Mouse (Mus musculus) adrenal gland, postnatal 4 days (tissue): Measurements from ENCODE around the gene Tmem63a. TPM values are rescaled to one million over a fixed set of nuclear protein-coding genes. Genes with fewer than 3 reads are reported as not detected.
"Not testable (repeated sequence)": the region's sequence is repeated elsewhere in the genome, so short reads cannot be mapped to it uniquely, and the experiment has no call there.

Experiments
- DNase-seq, 2 experiments: peaks; one replicate each; pipeline ENCODE4 v3.0.0; 2021 to 2022; ENCODE audit warnings: low spot score in 2 of 2, mixed read lengths in 2 of 2
- total RNA-seq, 2 experiments: library from RNA; stranded (reverse); gene quantifications; 2 replicates each; pipeline ENCODE4 v1.2.3; 2021

The Tmem63a gene
- total RNA-seq, 2 experiments from 2014 or later = 32.2 to 33.0 TPM

DNA sequence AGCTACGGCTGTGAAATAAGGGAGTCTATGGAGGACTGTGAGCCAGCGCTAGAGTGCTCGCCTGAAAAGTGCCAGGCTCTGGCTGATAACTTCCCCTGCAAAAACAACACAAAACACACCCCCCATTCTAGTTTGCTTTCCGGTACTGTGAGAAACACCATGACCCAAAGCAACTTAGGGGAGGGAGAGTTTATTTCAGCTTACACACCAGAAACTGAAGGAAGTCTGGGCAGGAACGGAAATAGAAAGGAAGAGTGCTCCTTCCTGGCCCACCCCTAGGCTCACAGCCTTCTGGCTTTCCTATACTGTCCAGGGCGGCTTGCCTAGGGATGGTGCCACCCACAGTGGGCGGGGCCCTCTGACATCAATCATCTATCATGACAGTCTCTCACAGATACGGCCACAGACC lies 14.8 kb downstream of the Tmem63a start:
- DNase-seq = no peak

DNA sequence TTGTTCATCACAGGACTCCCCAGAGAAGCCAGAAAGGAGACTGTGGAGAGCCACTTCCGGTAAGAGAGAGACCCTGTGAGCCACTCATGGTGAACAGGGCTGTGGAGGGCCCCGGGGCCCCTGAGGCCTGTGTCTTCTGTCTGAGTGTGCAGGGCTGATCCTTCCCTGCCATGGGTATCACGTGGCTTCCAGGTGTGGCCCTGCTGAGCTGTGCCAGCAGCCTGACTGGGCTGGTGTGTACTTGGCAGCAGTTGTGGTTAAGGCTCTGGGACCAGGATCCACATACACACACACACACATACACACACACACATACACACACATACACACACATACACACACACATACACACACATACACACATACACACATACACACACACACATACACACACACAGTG lies 15.8 kb downstream of the Tmem63a start:
- no peak for DNase-seq

DNA sequence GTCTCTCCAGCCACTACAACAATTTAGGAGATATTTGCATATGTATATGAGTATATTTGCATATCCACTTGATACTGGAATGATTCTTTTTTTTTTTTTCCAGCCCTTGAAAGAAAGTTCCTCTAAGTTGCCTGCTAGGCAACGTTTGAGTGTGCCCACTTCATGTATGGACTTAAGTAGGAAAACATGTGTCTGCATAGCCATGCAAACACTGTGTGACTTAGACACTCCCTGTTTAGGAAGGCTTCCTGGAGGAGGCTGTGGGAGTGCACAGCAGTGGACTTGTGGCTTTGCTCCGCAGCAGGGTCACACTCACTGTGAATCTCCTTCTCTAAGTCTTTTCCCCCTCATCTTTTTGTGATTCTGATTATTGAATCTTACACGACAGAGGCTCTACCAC lies 16.7 kb downstream of the Tmem63a start:
- DNase-seq = no peak

DNA sequence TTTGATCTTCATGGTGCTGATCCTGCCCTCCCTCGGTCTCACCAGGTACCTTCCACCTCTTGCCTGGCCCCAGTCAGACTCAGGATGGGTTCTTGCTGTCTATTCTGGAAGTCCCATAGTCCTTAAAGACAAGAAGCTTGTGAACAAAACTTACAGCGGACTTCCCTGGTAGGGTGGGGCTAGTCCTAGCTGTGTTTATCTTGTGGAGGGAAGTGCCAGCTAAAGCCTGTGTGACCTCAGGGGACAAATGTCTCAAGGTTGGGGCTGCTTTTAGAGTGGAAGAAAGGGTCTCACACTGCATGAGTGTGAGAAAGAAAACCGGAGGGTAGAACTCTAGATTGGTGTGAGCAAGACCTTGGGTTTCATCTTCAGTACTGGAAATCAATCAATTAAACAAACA lies 23.6 kb downstream of the Tmem63a start:
- DNase-seq = no peak

DNA sequence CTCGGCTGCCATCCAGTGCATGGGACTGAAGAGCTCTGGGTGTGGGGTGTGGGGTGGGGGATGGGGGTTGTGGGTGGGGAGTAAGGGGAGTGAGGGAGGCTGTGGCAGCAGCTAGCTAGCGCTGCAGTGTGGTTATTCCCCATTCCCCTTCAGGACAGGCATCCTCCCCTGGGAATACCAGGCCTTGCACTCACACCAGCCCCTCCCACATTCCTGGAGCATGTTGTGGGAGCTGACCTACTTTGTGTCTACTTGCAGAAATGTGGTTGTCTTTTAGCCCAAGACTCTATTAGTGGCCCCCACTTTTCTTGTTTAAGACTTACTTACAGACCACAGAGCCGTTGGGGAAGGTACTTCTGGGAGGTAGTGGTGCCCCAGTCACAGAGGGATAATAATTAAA lies 24.4 kb downstream of the Tmem63a start:
- DNase-seq = no peak

DNA sequence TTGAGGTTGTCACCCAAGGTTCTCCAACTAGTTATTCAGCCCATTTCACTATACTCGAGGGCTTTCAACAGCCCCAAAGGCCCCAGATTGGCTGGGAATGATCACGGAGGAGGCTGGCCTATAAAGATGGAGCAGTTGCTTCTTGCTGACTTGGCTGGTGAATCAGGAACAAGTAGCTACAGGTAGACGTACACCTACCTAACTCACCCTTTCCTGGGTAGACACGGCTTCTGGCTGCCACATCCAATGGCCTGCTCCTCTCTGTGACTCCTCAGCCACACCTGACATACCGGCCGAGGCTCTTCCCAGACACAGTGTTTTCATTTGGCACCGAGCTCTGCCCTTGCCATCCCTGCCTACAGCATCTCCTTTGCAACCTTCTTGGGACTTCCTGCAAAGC lies 25.1 kb downstream of the Tmem63a start:
- no peak for DNase-seq

DNA sequence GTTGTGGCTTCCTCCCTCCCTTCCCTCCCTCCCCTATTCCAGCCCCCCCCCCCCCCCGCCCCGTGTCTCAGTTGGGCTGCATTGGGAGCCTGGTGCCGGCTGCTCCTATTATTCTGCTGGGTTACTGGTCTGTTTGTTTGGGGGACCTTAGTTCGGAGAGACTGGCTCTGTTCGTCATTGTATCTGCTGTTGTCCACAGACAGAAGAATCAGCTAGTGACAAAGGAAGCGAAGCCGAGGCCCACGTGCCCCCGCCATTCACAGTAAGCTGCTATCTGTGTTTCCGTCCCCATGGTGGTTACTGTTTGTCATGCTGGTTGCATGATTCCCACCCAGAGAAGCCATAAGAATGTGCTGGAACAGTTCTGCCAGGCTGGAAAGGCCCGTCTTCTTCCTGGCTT lies 30.8 kb downstream of the Tmem63a start:
- no peak for DNase-seq

DNA sequence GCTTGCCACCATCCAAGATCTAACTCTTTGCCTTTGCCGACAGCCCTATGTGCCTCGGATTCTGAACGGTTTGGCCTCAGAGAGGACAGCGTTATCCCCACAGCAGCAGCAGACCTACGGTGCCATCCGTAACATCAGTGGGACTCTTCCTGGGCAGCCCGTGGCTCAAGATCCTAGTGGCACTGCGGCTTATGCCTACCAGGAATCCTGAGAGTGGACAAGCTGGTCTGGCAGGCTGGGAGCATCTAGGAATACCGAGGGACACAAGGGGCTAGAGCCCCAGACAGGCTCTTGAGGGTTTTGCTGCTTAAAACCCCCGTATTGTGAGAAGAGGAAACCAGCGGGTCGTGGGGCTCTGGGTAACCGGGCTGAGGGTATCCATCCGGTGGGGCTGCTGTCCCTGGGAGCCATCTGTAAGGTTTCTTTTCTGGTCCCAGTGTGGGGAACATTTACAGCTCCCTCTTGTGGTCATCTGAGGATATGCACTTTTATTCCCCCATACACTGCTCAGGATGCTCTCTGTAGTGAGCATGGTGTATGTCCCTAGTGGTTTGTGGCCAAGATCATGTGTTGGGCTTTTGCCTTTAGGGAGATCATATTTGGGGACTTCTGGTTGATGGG lies 32.1 kb downstream of the Tmem63a start:
- DNase-seq = no peak

DNA sequence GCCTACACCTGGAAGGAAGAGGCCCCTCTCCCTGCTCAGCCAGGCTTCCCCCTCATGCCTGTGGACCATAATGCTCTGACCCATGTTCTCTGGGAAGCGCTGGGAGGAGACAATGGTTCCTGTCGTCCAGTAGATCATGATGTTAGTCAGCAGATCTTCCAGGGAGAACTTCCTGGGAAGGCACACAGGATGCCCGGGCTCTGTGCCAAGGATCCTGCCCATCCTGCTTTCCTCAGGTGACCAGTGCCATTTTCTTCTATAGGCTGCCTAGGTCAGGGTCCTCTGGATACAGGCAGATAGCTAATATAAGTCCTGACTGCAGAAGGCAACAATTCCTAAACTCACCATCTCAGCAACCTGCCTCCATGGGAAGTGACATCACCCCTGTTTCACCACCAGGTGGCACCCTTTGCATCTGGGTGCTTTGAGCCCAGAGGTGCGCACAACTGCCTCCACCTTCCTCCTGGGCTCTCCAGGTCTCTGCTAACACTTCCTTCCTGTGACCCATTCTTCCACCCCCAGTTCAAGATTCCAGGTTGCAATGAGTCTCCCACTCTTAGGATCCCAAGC lies 34.1 kb downstream of the Tmem63a start:
- no peak for DNase-seq

DNA sequence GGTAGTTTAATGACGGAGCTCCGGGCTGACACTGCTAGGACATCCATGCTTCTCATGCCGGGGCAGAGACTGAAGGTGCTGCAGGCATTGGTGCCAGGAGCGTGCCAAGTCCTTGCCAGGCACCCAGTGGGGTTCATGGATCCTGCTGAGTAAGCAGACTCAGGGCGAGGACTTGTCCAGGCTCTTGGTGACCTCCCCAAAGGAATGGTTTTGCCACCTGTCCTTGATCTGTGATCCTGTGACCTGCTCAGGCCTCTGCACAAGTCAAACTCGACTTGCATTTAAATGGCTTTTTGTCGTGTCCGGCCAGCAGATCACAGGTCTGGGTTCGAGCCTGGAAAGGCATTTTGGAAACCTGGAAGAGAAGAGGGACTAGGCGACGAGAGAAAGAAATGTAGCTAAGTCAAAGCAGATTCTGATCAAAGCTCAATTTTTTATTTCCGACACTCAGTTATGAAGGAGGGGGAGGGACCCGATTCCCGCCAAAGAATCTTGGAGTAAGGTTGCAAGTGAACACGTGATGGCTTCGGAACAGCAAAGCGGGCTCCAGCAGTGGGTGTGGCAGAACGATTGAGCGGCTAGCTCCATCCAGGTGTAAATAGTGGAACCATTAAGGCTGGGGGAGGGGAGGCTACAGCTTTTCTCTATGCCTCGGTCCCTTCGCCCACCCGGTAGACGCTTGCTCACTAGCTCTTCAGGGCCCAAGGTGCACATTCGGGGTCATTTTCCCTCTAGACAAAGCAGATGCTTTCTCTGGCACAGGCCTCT lies 37.5 kb downstream of the Tmem63a start:
- no peak for DNase-seq

DNA sequence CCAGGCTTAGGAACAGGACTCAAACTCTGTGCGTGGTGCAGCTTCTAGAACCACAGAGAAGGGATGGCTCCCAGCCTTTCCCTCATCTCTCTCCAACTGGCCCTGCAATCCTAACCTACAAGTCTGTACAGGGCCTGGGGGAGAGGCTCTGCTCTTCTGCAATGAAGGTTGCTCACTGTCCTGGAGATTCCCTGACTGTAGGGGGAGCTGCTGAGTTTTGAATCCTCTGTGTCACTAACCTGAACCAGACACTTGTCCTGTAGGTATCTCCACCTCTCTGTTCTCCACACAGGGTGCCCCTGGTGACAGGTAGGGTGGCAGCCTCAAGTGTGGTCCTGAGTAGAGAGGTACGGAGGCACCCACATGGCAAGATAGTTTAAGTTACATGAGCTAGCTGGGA lies 38.3 kb downstream of the Tmem63a start:
- DNase-seq = no peak

DNA sequence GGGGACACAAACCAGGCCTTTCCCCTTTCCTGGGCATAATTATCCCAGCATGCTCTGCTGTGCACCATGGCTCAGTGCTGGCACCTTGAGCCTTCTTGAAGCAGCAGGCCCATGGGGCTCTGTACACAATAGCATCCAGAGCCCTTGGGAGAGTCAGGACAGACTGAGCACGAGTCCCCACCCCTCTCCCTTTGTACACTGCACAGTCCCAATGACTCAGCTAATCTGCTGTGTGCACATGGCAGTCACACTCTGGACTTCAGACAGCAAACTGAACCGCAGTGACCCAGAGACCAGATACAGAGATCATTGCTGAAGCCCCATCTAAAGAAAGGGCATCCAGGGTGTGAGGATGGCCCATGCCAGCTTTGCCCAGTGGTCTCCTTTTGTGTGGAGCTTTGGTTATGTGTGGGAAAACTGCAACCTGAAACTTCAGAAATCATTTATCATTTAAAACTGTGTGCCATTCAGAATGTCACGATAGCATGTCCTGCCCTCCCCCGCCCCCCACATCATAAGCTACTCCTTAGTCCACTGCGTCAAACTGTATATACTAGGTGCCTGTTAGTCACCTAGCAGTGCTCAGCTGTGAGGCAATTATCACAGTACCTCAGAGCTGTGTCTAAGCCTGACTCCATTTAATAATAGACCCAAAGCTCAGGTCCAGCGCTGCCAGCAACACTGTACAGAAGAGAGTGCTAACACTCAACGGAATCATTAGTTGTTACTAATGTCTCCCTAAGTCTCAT lies 39.3 kb downstream of the Tmem63a start:
- not testable (repeated sequence) for DNase-seq

DNA sequence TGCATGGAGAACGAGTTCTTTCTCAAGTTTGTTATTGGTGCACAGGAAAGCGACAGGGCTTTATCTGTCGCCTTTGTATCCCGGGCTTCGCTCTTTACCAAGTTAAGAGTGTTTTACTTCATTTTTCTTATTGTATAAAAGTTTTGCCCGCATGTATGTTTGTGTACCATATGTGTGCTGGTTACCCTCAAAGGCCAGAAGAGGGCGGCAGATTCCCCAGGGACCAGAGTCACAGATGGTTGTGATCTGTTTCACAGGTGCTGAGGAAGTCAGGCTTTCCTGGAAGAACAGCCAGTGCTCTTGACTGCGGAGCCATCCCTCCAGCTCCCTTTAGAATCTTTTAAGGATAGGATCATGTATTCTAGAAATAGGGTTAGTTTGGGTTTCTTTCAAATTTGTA lies 44.6 kb downstream of the Tmem63a start:
- no peak for DNase-seq

DNA sequence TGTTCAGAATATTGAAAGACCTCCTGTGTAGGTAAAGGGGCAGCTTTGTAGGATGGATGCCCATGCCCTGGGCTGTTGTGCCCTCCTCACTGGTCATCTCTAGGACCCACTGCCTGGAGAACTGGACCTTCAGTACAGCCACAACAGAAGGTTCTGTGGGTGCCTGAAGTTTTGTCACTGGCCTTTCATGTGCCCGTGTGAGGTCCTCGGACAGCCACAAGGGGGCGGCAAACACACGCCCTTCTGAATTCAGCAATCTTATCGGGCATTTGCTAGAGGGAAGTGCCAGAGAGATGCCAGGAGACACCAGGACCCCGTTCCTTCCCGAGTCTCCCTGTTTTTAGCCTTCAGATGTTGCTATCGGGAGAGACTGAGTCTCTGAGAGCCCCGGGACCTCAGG lies 45.6 kb downstream of the Tmem63a start:
- peak; percentile 51 to 54 for DNase-seq

DNA sequence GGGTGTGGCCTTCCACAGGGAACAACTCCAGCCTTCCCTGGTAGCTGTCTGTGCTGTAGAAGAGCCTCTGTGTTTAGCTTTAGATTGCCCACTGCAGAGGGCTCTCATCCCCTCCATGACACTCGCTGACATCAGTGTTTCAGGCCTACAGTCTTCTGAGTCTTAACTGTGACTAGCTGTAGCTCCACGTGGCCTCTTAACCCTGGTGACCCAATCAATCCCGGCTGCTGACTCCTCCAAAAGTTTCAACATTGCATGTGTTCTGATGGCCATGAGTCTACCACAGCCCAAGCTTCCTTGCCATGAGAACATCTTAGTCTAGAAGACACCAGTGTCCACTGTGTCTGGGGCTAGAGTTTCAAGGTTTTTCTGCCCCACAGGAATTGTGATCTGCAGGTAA lies 48.5 kb downstream of the Tmem63a start:
- DNase-seq = no peak

DNA sequence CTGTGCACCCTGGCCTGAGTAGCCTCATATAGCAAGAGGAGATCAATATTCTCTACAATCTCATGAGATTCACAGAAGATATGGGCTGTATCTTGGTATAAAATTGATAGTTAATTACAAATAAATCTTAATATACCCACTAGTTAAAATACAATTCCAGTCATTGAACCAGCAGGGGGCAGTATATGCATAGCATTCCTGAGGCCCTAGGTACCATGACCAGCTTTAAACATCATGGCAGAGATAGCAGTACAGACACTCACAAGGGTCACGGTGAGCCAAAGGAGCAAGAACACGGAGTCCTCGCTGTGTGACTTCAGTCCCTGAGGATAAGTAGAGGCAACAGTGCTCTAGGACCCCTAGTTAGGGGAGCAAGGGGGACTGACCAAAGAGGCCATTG lies 50.0 kb downstream of the Tmem63a start:
- DNase-seq = no peak

DNA sequence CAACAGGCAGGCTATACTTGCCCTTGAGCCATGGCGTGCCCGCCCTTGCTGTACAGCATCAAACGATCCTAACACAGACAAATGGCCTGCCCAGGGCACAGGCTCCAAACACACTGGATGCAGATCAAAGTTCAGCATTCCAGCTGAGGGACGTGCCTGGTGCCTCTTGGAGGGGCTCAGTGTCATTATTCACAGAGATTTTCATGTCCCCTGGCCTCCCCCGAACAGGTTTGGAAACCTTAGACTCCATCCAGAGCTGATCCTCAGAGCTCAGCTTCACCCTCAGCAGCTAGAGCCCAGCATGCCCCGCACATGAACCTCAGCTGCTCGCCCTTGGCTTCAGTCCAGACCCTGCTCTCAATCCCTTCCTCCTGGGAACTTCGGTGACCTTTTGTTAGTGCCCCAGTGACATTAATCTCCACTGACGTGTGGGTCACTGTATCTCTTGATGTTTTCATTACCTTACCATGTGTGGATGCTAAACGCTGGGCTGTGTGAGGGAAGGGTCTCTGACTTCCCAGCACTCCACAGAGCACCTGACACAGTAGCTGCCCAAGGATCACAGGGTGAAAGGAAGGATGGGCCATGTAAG lies 58.5 kb downstream of the Tmem63a start:
- peak in 1 of 2 experiments; percentile 21 for DNase-seq

DNA sequence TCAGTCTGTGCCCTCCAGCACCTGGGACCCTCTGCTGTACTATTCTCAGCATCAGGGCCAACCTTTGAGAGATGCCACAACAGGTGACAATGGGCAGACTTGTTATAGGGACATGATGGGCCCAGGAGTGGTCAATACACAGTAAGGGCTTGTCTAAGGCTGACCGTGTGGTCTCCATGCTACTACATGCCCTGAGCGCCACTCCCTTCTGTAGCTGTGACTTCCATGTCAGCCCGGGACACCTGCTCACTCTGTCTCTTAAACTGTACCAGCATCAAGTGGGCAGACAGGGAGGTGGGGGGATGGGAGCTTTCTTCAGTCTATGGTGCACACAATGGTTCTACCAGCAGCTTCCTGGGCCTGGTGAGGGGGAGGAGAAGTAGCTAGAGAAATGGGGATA lies 59.1 kb downstream of the Tmem63a start:
- DNase-seq = no peak

DNA sequence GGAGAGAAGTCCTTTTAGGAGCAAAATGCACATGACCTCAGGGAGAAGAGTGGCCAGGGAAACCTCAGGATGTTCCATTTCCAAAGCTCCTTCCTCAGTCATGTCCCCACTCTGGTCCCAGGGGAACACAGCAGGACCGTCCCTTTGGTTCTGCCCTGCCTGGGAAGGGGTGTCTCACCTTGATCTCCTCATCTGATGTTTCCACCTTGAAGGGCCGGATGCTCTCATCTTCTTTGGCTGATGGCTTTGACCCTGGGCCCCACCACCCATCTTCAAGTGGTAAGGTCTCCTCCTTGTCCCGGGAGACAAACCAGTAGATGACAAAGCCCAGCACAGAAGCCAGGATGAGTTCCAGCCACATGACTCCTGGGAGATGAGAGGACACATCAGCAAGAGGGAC lies 59.5 kb downstream of the Tmem63a start:
- DNase-seq = no peak

DNA sequence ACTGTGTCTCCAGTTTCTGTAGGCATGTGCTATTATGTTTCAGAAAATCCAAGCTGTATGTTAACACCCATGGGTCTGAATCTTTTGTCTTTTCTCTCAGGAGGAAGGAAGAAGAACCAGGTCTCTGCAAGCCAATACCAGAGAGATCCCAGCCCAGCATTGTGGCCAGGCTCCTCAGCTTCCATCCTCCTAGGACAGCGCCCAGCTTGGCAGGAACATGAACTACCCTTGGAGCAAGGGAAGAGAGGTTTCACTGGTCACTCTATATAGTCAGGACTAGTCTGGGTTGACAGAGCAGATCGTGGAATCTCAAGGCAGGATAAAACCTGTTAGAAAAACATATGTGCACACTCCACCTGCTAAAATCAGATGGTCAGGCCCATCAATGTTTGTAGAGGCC lies 61.6 kb downstream of the Tmem63a start:
- DNase-seq = no peak

DNA sequence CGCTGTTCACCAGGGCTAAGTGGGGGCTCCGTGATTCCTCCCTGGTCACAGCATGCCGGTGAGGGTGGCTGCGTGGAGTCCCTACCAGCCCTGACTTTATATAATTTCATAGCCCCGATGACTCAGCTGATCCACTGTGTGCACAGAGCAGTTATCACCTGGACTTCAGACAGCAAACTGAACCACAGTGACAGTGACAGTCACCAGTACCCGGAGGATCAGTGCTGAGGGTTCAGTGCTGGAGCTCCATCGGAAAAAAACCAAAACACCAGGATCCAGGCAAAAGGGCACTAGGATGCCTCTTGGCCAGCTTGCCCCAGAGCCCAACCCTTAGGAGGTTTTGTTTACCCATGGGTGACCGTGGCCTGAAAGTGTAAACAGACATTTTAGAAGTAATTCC lies 63.2 kb downstream of the Tmem63a start:
- no peak for DNase-seq

DNA sequence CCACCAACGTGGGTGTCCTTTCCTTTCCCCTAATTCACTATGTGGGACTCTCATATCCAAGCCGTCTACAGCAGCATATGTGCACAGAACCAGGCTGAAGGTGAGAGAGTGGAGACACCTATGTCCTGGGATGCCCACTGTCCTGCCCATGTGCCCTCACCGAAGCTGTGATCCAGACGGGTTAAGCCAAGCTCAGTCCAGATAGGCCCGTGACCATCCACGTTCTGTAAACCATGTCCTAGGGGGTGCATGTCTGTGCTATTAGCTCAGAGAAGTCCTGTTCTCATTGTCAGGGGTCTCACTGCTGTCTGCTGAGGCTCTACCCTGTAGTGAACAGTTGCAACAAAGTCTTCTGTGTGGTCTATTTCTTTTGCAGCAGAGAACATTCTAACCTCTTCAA lies 65.7 kb downstream of the Tmem63a start:
- no peak for DNase-seq
